Mouse (Mus musculus): Measurements from ENCODE around the gene Aaas. TPM values are rescaled to one million over a fixed set of nuclear protein-coding genes. Genes with fewer than 3 reads are reported as not detected.

Aaas gene
- polyA plus RNA-seq, 1 experiment from 2014 or later = 64.1 TPM

Other genes starting within 250 kb of the Aaas start
- gene Spryd3, start 214.5 kb downstream of the Aaas start, polyA plus RNA-seq (2015; fragmentation: Nextera tagmentation; extraction: Ambion mirVana) = 21.7 and 25.4 TPM in 2 replicates
- gene Igfbp6, start 206.4 kb downstream of the Aaas start, polyA plus RNA-seq (2015; fragmentation: Nextera tagmentation; extraction: Ambion mirVana) = 0.37 and 0.40 TPM in 2 replicates
- 0.10 TPM in 1 of 2 replicates, not detected in the other for gene Soat2, start 200.2 kb downstream of the Aaas start, polyA plus RNA-seq (2015; fragmentation: Nextera tagmentation; extraction: Ambion mirVana)
- gene Zfp740, start 147.5 kb downstream of the Aaas start, polyA plus RNA-seq (2015; fragmentation: Nextera tagmentation; extraction: Ambion mirVana) = 90.0 and 98.7 TPM in 2 replicates
- gene Csad, start 146.0 kb downstream of the Aaas start, polyA plus RNA-seq (2015; fragmentation: Nextera tagmentation; extraction: Ambion mirVana) = 42.7 and 46.4 TPM in 2 replicates
- gene Itgb7, start 118.8 kb downstream of the Aaas start, polyA plus RNA-seq (2015; fragmentation: Nextera tagmentation; extraction: Ambion mirVana) = 0.32 and 0.48 TPM in 2 replicates
- gene Rarg, start 93.3 kb downstream of the Aaas start, polyA plus RNA-seq (2015; fragmentation: Nextera tagmentation; extraction: Ambion mirVana) = 3.2 and 4.2 TPM in 2 replicates
- gene Gm9918, start 80.2 kb downstream of the Aaas start, polyA plus RNA-seq (2015; fragmentation: Nextera tagmentation; extraction: Ambion mirVana) = 0.09 TPM in 1 of 2 replicates, not detected in the other
- gene Mfsd5, start 71.3 kb downstream of the Aaas start, polyA plus RNA-seq (2015; fragmentation: Nextera tagmentation; extraction: Ambion mirVana) = 46.7 and 48.9 TPM in 2 replicates
- 19.7 and 27.3 TPM in 2 replicates for gene Espl1, start 54.5 kb downstream of the Aaas start, polyA plus RNA-seq (2015; fragmentation: Nextera tagmentation; extraction: Ambion mirVana)
- 470 and 502 TPM in 2 replicates for gene Pfdn5, start 24.7 kb downstream of the Aaas start, polyA plus RNA-seq (2015; fragmentation: Nextera tagmentation; extraction: Ambion mirVana)
- 116 and 126 TPM in 2 replicates for gene Myg1, start 19.1 kb downstream of the Aaas start, polyA plus RNA-seq (2015; fragmentation: Nextera tagmentation; extraction: Ambion mirVana)
- 0.15 and 0.18 TPM in 2 replicates for gene Sp7, start 16.4 kb upstream of the Aaas start, polyA plus RNA-seq (2015; fragmentation: Nextera tagmentation; extraction: Ambion mirVana)
- 7.0 and 8.1 TPM in 2 replicates for gene Sp1, start 55.4 kb upstream of the Aaas start, polyA plus RNA-seq (2015; fragmentation: Nextera tagmentation; extraction: Ambion mirVana)
- 0.19 and 0.20 TPM in 2 replicates for gene Amhr2, start 94.6 kb upstream of the Aaas start, polyA plus RNA-seq (2015; fragmentation: Nextera tagmentation; extraction: Ambion mirVana)
- gene Prr13, start 108.3 kb upstream of the Aaas start, polyA plus RNA-seq (2015; fragmentation: Nextera tagmentation; extraction: Ambion mirVana) = 88.9 and 90.9 TPM in 2 replicates
- gene Pcbp2, start 119.8 kb upstream of the Aaas start, polyA plus RNA-seq (2015; fragmentation: Nextera tagmentation; extraction: Ambion mirVana) = 198 and 212 TPM in 2 replicates
- gene Gm10337, start 153.0 kb upstream of the Aaas start, polyA plus RNA-seq (2015; fragmentation: Nextera tagmentation; extraction: Ambion mirVana) = 6.6 and 13.4 TPM in 2 replicates
- 37.6 and 40.4 TPM in 2 replicates for gene Map3k12, start 166.3 kb upstream of the Aaas start, polyA plus RNA-seq (2015; fragmentation: Nextera tagmentation; extraction: Ambion mirVana)
- gene Tarbp2, start 167.4 kb upstream of the Aaas start, polyA plus RNA-seq (2015; fragmentation: Nextera tagmentation; extraction: Ambion mirVana) = 87.7 and 103 TPM in 2 replicates
- 1.6 and 3.9 TPM in 2 replicates for gene Npff, start 174.2 kb upstream of the Aaas start, polyA plus RNA-seq (2015; fragmentation: Nextera tagmentation; extraction: Ambion mirVana)

All from forebrain, embryonic 13.5 days (tissue).